Mouse (Mus musculus) kidney, adult 8-10 months (tissue): Measurements from ENCODE around the gene Ctdnep1.
"Not testable (repeated sequence)": the region's sequence is repeated elsewhere in the genome, so short reads cannot be mapped to it uniquely, and the experiment has no call there.

Source experiments
- DNase-seq, 2 experiments: peaks; one replicate each; pipeline ENCODE4 v3.0.0; 2022

The Ctdnep1 gene

DNA sequence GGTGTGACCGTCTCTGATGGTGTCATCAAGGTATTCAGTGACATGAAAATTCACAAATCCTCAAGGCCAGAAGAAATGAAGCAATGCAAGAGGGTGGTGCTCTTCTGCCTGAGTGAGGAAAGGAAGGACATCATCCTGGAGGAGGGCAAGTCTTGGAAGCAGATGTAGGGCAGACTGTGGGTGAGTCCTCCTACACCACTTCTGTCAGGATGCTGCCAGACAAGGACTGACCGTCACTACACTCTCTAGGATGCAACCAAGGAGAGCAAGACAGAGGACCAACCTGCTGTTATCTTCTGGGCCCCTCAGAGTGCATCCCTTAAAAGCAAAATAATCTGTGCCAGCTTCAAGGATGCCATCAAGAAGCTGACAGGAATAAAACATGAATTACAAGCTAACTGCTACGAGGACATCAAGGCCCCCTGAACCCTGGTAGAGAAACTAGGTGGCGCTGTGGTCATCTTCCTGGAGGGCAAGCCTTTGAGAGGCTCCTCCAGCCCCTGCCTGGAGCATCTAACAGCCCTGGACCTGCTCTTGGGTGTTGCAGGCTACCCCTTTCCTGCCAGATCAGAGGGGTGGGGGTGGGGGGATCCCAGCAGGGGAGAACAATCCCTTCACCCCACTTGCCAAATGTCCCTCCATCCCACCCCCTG is 30.0 kb upstream of the Ctdnep1 start:
- no peak for DNase-seq

DNA sequence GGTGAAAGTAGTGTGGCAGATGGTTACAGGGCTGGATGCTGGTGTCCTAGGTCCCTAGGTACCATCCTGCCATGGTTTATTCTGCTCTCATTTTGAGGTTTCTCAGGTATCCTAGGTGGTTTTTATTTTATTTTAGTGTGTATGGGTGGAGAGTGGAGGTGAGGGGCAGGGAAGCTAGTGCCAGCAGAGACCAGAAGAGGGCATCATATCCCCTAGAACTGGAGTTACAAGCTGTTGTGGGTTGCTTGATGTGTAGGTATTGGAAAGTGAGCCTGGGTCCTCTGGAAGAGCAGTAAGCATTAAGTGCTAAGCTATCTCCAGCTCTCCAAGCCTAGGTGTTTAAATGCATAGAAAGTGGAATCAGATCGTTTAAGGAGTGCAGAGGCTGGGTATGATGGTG is 28.7 kb upstream of the Ctdnep1 start:
- no peak for DNase-seq

DNA sequence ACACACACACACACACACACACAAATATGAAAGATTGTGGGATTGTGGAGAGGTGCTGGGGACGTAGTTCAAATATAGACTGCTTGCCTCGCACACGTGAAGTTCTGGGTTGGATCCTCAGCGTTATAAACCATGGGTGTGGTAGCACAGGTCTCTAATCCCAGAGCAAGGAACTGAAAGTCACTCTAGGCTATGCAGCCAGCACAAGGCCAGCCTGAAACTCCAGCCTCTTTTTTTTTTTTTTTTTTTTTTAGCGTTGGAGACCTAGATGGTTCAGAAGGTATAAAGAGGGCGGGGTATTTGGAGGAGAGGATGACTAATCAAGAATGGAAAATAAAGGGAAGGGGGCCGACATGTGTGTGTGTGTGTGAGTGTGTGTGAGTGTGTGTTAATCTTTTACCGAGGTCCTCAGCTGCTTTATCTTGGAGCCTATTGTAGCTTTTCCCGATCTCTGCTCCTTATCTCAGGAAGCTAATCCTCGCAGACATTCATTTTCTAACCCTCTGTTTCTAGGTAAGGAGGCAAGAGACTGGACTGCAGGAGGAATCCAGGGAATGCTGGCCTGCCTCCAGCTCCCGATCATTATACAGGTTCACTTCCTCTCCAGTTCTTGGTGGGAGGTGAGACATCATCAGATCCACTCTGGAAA is 27.6 kb upstream of the Ctdnep1 start:
- no peak for DNase-seq

GRCm38 (mm10) chr11:69955618-69956017 is 25.3 kb upstream of the Ctdnep1 start:
- DNase-seq, result not testable (repeated sequence)

DNA sequence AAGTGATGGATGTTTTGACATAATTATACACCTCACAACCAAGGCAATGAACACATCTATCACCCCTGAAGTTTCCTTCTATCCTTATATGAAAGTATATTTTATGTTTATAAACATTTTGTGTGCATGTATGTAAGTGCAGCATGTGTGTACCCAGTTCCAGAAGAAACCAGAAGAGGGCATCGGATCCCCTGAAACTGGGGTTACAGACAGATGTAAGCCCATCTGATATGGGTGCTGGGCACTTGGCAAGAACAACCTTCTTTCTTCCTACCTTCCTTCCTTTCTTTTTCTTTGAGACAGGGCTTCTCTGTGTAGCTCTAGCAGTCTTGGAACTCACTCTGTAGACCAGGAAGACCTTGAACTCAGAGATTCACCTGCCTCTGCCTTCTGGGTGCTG is 24.7 kb upstream of the Ctdnep1 start:
- no peak for DNase-seq

DNA sequence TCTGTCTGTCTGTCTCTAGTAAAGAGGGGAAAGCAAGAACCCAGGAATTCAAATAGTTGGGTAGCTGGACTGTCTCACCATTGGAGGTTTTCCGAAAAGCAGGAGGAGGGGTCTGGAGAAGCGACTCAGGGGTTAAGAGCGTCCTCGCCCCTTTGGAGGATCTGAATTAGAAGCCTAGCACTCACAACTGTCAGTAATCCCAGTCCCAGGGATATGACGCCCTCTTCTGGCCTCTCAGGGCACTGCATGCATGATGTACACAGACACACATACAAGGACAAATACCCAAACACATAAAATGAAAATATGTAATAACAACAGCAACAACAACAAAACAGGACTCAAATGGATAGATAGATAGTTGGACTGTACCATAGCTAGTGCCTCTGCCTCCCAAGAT is 20.3 kb upstream of the Ctdnep1 start:
- DNase-seq, result no peak

GRCm38 (mm10) chr11:69961841-69962240 is 19.1 kb upstream of the Ctdnep1 start:
- DNase-seq, result no peak

DNA sequence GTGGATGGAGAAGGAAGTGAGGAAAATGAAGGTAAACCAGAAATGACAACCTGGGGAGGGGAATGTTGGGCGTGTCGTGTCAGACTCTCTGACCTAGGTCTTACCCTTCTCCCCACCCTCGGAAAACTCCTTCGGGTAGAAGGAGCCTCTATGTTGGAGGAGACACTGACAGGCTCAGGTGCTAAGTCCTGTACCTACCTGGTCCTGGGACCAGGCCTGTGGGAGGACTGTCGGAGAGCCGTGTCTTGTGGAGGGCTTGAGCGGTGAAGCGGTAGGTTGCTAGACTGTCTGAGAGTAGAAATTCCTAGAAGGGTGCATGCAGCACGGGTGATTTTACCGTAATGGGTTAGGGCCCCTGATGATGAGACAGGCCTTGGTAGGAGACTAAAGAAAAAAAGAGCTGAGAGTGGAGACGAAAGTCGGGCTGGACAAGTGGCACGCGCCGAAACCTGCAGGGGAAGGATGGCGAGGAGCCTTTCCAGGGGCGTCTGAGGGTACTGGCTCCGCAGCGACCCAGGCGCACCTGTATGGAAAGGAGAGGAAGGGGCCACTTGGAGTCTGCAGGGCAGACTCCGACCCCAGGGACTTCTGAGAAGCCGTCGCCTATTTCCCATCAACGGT is 16.2 kb upstream of the Ctdnep1 start, which contains the start of gene Cldn7:
Gene Cldn7 (plus strand): TSS at position 130 of the 621 bp plus-strand sequence.
- no peak for DNase-seq

GRCm38 (mm10) chr11:69965271-69966005 is 15.5 kb upstream of the Ctdnep1 start:
- DNase-seq, result peak; percentile 63 to 80

DNA sequence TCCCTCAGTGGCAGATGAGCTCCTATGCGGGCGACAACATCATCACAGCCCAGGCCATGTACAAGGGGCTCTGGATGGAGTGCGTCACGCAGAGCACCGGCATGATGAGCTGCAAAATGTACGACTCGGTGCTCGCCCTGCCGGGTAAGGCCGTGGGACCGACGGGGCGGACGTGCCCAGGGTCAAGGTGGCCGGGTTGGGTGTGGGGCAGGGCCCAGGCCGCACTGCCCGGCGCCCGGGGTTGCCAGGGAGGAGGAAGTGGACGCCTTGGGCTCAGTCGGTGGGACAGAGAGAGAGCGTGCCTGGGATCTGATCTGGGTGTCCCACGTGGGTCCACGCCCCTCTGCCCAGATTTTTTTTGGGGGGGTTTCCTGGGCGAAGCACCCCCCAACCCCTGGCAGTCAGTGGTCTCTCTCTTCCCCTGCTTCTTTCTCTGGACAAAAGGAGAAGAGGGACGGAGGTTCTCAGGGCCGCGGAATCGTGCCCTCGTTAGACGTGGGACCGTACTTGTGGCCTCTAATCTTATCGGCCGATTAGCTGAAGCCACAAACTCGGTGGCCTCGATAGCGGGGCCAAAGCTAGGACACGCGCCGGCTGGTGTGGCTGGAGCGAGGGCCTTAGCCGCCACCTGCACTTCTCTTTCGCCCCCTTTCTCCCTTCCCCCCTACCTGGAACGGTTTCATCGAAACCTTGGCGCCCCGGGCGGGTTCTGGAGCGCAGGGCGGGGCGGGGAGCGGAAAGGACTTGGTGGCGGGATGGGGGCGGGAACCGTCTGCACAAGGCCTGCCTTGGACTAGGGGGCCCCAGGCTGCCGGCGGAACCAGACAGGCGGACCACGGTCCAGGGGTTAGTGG is 14.7 kb upstream of the Ctdnep1 start:
- DNase-seq, result peak; percentile 31 to 50

DNA sequence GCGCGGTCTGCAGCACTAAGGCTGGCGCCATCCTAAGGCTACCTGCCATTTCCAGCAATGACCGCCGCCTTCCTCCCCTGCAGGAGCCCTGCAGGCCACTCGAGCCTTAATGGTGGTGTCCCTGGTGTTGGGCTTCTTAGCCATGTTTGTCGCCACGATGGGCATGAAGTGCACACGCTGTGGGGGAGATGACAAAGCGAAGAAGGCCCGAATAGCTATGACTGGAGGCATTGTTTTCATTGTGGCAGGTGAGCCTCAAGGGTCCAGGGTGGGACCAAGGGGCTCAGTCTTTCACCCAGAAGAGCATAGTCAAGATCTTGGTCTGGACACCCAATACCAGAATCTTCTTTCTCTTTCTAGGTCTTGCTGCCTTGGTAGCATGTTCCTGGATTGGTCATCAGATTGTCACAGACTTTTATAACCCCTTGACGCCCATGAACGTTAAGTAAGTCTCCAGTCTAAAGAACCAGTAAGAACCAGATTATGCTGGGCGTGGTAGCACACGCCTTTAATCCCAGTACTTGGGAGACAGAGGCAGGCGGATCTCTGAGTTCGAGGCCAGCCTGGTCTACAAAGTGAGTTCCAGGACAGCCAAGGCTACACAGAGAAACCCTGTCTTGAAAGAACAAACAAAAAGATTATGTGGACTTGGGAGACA is 14.0 kb upstream of the Ctdnep1 start:
- no peak for DNase-seq

GRCm38 (mm10) chr11:69968793-69969192 is 12.2 kb upstream of the Ctdnep1 start:
- DNase-seq, result no peak

DNA sequence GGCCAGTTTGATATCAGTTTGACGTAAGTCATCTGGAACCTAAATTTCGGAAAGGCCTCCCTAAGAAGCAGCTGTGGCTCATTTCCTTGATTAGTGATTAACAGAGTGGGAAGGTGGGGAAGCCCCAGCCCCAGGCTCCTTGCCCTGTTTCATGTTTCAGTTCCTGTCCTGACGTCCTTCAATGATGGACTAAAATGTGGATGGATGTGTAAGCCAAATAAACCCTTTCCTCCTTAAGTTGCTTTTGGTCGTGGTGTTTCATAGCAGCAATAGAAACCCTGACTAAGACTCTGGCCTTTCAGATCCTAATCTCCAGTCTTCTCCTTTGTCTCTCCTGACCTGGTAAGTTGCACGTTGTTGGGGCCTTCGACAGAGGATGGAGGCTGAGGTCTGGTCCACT is 10.7 kb upstream of the Ctdnep1 start:
- DNase-seq, result no peak

- DNase-seq, result no peak
Measured at GRCm38 (mm10) chr11:69970775-69971174, 10.2 kb upstream of the Ctdnep1 start.

DNA sequence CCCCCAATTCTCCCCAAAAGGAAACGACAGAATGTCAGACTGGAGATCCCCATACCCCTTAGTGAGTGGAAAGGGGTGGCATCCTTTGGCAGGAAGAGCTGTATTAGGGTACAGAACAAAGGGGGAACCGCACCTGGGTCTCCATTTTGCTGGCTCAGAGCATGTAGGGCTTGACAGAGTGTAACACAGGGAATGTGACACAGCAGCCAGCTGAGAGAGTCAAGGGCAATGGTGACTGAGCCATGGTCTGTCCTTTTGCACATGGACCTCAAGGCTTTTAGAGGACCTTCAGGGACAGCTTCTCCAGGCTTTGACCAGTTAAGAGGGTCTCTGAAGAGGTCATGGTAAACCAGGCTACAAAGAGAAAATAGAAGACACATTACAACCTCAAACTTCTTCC is 6.0 kb upstream of the Ctdnep1 start:
- DNase-seq, result no peak

- DNase-seq, result no peak
Measured at GRCm38 (mm10) chr11:69976271-69976670, 4.7 kb upstream of the Ctdnep1 start.

- no peak for DNase-seq
Measured at GRCm38 (mm10) chr11:69979827-69980195, 1.1 kb upstream of the Ctdnep1 start.

DNA sequence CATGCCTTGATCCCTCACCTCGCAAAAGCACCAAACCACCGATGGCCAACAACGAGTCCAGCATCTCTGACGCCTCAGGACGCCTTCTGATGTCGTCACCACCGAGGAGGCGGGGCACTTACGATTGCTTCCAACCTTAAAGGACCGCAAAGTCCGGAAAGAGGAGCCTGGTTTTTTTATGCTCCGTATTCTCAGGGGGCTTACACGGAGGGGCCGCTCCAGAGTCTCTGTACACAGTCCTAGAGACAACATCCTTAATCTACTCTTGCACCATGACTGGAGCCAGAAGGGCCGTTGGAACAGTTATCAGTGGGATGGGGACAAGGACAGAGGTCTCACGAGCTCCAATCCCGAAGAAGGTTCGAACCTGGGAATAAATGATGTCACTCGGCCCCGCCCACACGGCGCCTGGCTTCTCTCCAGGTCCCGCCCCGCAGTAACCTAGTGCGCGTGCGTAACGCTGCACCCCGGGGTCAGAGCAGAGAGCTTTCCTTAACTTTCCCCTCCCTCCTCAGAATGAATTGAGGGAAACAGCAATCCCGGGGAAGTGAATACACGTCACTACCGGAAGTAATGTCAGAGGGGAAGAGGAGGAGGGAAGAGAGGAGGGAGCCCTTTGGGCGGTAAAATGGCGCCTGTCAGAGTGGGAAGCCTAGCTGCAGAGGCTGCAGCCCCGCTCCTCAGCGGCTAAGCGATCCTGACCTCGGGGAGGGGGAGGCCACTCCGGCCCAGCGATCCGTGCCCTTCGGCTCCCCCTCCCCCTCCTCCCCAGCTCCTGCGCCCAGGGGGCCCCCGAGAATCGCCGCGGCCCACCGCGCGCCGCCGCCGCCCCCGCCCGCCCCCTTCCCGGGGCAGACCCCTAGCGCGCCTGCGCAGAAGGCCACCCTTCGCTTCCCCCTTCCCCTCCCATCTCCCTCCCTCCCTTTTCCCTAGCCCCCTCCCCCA is 488 bp upstream of the Ctdnep1 start:
- DNase-seq, result peak; percentile 98 to 100

DNA sequence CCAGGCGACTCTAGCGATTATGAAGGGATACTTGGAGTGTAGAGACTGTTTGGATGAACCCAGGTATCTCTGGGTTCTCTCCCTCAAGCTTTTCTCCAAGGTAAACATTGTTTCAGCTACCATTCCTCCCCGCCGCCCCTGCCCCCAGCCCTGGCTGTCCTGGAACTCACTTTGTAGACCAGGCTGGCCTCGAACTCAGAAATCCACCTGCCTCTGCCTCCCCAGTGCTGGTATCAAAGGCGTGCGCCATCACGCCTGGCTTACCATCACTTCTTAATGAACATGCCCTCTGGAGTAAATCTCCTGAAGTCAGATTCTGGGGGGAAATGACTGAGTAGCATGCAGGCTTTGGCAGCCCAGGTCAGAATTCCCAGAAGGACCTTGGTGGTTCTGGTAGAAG is 1.3 kb downstream of the Ctdnep1 start, which contains the start of gene Elp5:
Gene Elp5 (minus strand): TSS at position 293 of the 400 bp plus-strand sequence.
- no peak for DNase-seq

DNA sequence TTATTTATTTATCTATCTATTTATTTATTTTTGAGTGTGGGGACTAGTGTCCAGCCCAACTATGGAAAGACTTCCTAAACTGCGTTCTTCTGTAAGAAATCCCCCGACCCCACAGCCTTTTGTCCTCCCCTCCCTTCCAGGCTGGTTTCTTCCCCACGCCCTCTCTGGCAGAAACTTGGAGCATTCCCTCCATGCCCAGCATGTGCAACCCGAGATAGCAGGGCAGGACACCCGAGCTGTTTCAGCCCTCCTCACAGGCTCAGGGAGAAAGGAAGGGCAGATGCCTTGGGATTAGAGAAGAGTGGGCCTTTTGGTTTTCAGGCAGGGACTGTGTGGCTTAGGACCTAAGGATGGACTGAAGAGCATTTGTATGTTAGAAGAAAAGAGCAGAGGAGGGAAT is 1.9 kb downstream of the Ctdnep1 start:
- no peak for DNase-seq

DNA sequence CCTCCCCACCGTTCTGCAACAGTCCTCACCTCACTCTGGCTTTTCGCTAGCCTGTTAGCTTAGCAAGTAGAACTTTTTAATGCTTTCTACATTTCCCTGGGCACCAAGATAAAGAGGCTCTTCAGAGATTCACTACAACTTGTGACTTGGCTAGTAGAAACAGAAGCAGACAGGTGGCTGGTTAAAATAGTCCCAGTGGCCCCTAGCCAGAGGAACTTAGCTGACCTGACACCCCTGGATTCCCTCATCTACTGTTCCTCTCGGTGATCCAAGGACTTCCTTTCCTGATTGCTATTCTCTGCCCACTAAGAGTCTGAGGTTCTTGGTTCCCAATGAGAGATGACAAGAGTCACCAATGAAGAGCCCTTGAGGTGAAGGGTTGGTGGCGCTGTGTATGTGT is 2.4 kb downstream of the Ctdnep1 start:
- no peak for DNase-seq
